Mouse (Mus musculus) brown adipose tissue, adult 24 weeks (tissue): Measurements from ENCODE around the gene 3110009E18Rik. TPM values are rescaled to one million over a fixed set of nuclear protein-coding genes. Genes with fewer than 3 reads are reported as not detected.

Experiments used
- H3K27ac ChIP-seq: fragments of 200-500 bp; replicated peaks from 2 replicates; pipeline ENCODE4 v1.5.1; 2012; ENCODE audit warnings: low read depth, mild to moderate bottlenecking, low read length
- H3K4me1 ChIP-seq: fragments of 200-500 bp; 2 replicates; pipeline ENCODE4 v1.6.1; 2012; ENCODE audit warnings: low read length, mixed read lengths; ENCODE audit not compliant: control insufficient read depth, insufficient read depth, insufficient read length
- H3K4me3 ChIP-seq: fragments of 200-500 bp; 2 replicates; pipeline ENCODE4 v1.5.1; 2012; ENCODE audit warnings: low read depth, mild to moderate bottlenecking, low read length, moderate library complexity; ENCODE audit not compliant: insufficient read depth
- polyA plus RNA-seq: library from polyadenylated mRNA; stranded (reverse); fragments of >200 nt; gene quantifications from 2 replicates; pipeline ENCODE4 v1.2.4, GENCODE M21; 2012; ENCODE audit not compliant: missing spikeins, insufficient read depth, insufficient read length

Gene 3110009E18Rik
- polyA plus RNA-seq, 1 experiment = 3.3 TPM

DNA sequence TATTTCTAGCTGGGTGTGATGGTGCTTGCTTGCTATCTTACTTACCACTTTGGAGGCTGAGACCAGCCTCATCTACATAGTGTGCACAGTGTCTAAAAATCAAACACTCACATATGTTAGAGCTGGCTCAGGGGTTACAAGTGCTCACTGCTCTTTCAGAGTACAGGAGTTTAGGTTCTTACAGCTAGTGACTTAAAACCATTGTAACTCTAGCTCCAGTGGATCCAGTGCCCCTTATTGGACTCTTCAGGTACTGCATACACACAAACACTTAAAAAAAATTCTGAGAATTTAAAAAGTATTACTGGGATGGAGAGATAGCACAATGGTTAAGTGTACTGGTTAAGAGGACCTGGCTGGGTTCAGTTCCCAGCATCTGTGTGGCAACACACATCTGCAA lies 26.0 kb downstream of the 3110009E18Rik start:
- Histone ChIP-seq H3K4me3 (no peak overlapping the region), H3K27ac (no peak overlapping the region), H3K4me1 (no peaks in the 10 kb centered on the region)

DNA sequence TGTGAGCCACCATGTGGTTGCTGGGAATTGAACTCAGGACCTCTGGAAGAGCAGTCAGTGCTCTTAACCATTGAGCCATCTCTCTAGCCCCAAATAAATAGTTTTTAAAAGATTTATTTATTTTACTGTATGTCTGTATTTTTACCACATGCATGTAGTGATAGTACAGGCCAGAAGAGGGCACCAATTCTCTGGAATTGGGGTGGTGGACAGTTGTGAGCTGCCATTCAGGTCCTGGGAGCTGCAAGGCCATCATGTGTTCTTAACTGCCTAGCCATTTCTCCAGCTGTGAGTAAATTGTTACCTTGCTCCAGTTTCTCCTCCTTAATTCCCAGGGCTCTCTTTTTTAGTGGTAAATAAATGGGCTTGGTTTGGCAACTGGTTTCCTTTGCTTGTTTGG lies 33.2 kb downstream of the 3110009E18Rik start:
- Histone ChIP-seq H3K27ac (no peak overlapping the region), H3K4me1 (no peaks in the 10 kb centered on the region), H3K4me3 (no peak overlapping the region)

DNA sequence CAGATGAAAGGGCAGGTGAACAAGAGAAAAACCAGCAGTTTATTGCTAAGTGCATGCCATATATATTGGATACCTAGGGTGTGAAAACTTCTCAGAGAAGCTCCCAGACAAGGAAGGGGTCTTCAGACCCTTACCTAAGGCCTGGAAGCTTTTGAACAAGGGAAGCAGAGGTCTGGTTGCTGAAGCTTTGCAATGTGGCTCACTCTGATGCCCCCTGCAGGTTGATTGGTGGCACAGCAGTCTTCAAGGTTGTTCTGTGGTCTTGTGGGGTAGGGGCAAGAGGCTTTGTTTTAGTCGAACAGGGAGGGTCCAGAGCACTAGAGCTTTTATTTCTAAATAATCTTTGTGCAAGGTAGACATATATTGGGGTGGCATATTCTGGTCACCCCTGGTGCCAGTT lies 34.3 kb downstream of the 3110009E18Rik start:
- Histone ChIP-seq H3K27ac (no peak overlapping the region), H3K4me3 (no peak overlapping the region), H3K4me1 (no peaks in the 10 kb centered on the region)

DNA sequence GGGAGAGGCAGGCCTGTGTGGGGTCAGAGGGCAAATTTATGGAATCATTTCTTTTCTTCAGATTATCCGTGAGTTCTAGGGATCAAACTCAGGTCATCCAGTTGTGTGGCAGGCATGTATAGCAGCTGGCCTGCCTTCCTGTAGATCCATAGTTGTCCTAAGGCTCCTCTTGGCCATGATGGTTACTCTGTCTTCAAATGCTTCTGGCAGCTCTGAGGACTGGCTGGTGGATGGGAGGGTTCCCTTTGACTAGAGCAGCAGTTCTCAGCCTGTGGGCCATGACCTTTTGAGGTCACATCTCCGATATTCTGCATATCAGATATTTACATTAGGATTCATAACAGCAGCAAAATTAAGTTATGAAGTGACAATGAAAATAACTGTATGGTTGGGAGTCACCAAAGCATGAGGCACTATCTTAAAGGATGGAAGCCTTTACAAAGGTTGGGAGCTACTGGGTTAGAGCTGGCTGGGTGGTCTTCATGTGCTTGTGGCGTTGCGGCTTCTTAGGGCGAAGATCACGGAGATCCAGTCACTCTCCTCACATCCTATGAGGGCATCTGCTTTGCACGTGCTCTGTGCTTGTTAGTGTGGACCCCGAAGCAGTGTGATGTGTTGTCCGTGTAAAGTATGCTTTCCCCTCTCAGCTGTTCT lies 37.6 kb downstream of the 3110009E18Rik start:
- Histone ChIP-seq H3K27ac (no peak overlapping the region), H3K4me3 (no peak overlapping the region), H3K4me1 (no peaks in the 10 kb centered on the region)

DNA sequence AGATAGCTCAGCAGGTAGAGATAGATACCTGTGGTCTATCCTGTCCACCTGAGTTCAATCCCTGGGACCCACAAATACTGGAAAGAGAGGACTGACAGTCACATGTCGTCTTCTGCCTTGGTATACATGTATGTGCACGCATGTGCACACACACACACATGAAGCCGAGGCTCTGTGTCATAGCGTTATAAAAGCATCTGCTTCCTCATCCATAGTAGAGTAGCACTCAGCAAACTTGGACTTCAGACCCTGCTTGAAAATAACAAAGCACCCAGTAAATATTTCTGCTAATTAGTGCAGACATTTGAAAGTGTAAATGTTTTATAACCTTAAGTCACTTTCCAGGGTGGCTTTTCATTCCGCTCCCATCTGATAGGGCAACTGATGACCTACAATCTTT lies 40.5 kb downstream of the 3110009E18Rik start:
- no peak overlapping the region for H3K4me3 ChIP-seq
- no peaks in the 10 kb centered on the region for H3K4me1 ChIP-seq
- H3K27ac ChIP-seq = no peak overlapping the region

DNA sequence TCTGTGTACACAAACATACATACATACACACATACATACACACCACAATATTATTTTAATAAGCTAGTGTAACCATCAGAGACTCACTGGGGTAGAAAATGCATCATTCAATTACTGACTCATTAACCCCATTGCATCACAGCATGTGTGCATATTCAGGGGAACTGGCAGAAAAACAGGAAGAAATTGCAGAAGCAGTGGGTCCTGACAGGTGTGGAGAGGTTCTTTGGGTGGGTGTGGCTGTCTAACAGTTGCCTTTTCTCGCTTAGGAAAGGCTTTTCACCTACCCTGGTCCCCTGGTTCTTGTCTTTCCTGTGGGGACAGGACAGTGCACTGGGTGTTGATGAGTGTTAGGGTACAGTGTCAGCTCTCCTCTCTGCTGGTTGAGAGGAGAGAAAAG lies 41.6 kb downstream of the 3110009E18Rik start:
- no peak overlapping the region for H3K4me3 ChIP-seq
- H3K27ac ChIP-seq = no peak overlapping the region
- no peaks in the 10 kb centered on the region for H3K4me1 ChIP-seq

DNA sequence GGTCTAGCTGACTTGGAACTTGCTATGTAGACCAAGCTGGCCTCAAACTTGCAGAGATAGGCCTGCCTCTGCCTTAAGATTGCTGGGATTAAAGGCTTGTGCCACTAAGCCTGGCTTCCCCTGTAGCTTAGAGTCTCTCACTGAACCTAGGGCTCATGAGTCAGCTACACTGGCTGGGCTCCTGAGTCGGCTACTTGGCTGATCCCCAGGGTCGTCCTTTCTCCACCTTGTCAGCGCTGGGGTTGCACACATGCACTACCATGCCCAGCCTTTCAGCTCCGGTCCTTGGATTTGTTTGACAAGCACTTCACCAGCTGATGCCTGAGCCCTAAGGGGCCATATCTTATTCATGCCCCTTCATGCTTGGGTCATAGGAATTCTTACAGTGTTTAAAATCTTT lies 47.0 kb downstream of the 3110009E18Rik start:
- Histone ChIP-seq H3K4me1 (no peaks in the 10 kb centered on the region), H3K27ac (no peak overlapping the region)

DNA sequence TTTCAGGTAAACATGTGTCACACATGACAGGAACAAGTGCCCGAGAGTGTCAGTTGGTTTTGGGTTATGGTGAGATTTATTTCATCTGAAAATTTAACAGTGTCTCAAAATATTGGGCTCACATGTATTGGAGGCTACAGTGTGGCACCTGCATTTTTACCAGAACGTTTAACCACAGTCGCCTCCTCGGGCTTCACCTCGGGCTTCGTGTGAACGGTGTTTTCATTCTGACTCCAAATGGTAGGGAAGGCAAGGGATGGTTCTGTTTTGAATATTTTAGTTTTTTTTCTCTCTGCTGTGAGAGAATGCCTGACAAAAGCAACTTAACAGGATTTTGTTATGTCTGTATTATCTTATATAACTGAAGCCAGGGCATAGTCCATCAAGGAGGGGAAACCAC lies 47.7 kb downstream of the 3110009E18Rik start:
- Histone ChIP-seq H3K27ac (no peak overlapping the region), H3K4me3 (no peak overlapping the region), H3K4me1 (no peaks in the 10 kb centered on the region)

More for the DNA sequence above, 47.0 kb downstream of the 3110009E18Rik start:
- H3K4me3 ChIP-seq = no peak overlapping the region

DNA sequence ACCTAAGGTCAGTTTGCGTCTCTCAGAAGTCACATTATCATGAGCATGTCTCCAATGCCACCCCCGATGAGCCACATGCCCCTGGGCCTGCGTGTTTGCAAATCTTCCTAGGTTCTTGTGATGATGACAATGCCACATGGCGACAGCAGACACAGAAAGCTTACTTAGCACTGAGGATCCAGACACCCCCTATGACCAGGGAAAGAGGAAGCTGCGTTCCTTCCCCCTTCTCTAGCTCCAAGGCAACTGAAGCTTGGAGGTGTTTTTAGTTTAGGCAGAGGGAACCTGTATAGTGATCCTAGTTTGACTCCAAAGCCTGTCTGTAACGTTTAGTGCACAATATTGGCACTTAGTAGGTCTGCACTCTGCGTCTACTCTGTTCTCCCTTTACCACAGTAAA lies 49.3 kb downstream of the 3110009E18Rik start:
- Histone ChIP-seq H3K27ac (no peak overlapping the region), H3K4me3 (no peak overlapping the region), H3K4me1 (no peaks in the 10 kb centered on the region)

DNA sequence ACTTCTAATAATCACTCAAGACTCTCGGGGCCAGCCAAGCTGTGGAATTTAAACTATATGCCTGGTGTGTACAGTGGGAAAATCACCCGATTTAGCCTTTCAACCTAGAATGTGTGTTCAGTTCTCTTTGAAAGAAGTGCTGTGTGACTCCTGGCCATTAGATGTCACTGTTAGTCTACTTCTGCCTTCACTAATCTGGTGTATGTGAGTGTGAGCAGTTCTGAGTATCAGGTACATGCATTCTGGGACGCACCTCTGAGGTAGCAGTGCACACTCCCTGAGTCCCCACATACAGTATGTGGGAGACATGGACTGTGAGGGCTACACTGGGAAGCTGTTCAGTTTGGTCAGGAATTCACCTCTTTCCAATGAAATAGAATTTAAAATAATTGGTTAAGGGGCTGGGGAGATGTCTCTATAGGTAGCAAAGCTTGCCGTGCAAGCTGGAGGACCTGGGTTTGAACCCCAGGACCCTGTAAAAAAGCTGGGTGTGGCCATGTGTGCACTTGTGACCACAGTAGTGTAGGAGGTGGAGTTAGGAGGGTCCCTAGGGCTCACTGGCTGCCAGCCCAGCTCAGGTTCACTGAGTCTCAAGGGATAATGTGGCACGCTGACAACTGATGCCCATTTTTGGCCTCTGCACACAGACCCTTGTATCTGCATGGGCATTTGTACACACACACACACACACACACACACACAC lies 51.0 kb downstream of the 3110009E18Rik start:
- no peaks in the 10 kb centered on the region for H3K4me1 ChIP-seq

DNA sequence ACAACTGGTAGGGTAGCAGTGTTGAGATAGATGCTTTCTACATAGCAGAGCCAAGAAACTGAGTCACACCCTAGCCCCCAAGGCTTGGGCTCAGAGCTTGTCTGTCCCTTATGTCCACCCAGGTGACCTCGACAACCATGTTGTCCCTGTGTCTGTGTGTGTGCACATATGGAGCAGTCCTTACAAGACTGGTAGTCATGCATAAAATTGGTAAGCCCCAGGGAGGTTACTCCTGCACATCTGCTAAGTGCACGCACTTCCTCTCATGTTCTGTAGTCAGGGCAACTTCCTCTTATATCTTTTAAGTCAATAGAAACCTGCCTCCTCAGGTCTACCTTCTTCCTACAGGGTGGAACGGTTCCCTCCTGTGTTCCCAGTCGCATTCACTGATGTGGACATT lies 54.0 kb downstream of the 3110009E18Rik start:
- Histone ChIP-seq H3K27ac (no peak overlapping the region), H3K4me3 (no peak overlapping the region), H3K4me1 (no peaks in the 10 kb centered on the region)

More for the DNA sequence above, 51.0 kb downstream of the 3110009E18Rik start:
- Histone ChIP-seq H3K27ac (no peak overlapping the region), H3K4me3 (no peak overlapping the region)

DNA sequence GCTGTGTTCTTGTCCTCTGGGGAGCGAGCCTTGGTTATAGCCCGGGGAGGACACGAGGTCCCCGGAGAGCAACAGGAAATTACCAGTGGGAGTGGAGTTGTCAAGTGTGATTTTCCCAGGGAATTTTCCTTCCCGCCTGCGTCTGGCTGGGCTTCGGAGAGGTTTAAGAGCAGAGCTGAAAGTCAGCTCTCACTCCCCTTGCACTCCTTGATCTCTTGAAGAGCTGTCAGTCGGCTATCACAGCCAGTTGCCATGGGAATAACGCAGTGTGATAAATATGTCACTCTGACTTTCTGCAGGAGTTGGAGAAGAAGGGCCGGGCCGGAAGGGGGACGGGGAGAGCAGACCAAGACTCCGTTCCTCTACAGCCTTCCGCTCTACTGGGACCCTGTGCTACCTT lies 55.3 kb downstream of the 3110009E18Rik start:
- Histone ChIP-seq H3K27ac (no peak overlapping the region), H3K4me1 (no peaks in the 10 kb centered on the region), H3K4me3 (no peak overlapping the region)

DNA sequence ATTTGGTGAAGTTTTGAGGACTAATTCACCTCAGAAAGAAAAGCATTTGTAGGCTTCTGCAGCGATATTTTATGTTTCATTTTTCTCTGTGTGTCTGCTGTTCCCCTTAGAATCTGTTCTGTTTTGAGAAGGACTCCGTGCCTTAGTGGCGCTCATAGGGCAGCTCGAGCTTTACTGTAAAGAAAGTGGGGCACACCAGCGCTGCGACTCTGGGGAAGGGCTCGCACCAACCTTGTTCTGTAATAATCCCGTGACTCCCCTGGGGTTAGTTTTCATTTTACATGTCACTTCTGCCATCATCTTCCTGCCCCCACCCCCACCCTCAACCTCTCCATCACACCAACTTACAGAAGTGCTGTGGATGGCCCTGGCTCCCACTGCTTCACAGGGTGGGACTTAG lies 56.2 kb downstream of the 3110009E18Rik start:
- H3K4me1 ChIP-seq = no peaks in the 10 kb centered on the region
- H3K27ac ChIP-seq = no peak overlapping the region

DNA sequence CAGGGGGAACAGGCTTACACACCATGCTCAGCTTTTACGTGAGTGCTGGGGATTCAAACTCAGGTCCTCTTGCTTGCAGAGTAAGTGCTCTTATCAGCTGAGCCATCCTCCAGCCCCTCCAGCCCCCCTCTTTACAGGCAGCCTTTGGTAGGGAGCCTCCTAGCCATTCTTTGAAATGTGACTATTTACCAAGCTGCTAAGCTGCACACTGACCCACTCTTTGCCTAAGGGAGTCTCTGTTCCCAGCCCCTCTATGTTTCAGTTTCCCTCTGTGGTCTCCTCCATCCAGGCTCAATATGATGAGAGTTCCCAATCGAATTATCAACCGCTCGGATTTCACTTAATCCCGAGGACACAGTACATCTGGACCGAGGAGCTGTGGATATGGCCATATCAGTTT lies 65.2 kb downstream of the 3110009E18Rik start:
- Histone ChIP-seq H3K4me1 (no peaks in the 10 kb centered on the region), H3K4me3 (no peak overlapping the region), H3K27ac (no peak overlapping the region)

More for the DNA sequence above, 56.2 kb downstream of the 3110009E18Rik start:
- no peak overlapping the region for H3K4me3 ChIP-seq

DNA sequence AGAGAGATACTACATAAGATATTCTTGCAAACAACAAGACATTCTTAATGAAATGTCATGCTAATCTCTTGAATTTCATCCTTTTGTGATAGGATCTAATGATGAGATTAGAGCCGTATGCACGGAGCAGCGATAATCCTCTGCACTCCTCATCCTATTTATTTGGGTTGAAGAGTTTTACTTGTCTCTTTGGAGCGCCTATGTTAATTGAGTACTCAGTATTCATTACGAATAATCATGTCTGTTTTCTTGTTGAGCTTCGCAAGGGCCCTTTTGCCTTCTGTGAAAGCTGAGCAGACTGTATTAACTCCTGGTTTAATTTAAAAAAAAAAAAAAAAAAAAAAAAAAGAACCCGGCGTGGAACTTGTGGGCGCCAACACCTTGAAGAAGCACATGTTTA lies 65.7 kb downstream of the 3110009E18Rik start:
- Histone ChIP-seq H3K27ac (no peak overlapping the region), H3K4me3 (no peak overlapping the region), H3K4me1 (no peaks in the 10 kb centered on the region)

DNA sequence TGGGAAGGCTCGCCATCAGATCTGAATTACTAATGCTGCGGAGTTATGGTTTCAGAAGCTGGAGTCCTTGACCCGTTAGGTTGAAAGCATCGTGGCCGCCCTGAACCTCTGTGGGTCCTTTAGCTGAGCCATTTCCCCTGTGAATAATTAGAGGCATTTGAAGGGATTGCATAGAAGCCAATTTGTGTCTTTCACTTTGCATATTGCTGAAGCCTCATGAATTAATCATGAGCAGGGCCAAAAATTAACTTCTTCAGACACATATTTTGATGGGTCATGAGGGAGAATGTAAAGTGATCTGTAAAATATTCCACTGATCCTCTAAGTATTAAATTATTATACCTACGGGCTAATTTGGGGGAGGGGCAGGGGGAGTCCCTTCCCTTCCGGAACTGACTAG lies 66.1 kb downstream of the 3110009E18Rik start:
- Histone ChIP-seq H3K4me3 (no peak overlapping the region), H3K27ac (no peak overlapping the region), H3K4me1 (no peaks in the 10 kb centered on the region)
